8 mouse cellular contexts compared by ENCODE assay signal in genomic region chr3:58525652-58526407, GRCm38 (mm10). TPM values are rescaled to one million over a fixed set of nuclear protein-coding genes. Genes with fewer than 3 reads are reported as not detected.
DNase-seq lines count a peak whose midpoint lies in the region; ATAC-seq lines count a peak whose summit lies in the region.

Gene Eif2a, plus strand, starts transcription at chr3:58525821.
Gene Serp1, minus strand, starts transcription at chr3:58525892.

- H3K27ac ChIP-seq in hindbrain, embryonic 14.5 days = peak within 1 kb of the TSS; percentile 93

- peak within 1 kb of the TSS; percentile 79 for H3K4me2 ChIP-seq in hindbrain, embryonic 14.5 days (replicated peaks)

- H3K4me1 ChIP-seq in hindbrain, embryonic 14.5 days (replicated peaks; ENCODE audit: control insufficient read depth, insufficient read depth, low read length) = peaks cover 17% of the 10 kb centered on the region

- under 1% methylated on average over 57 of the region's 57 CpGs for WGBS in hindbrain, embryonic 14.5 days

- H3K9me3 ChIP-seq in hindbrain, embryonic 14.5 days (ENCODE audit: control insufficient read depth, low read length) = no peaks in the 10 kb centered on the region

- DNase-seq in R1 (ENCODE audit: low read depth, low spot score) = peak; percentile 97
- DNase-seq in cerebellum, postnatal 25 days = peak; percentile 99
- DNase-seq in frontal cortex, postnatal 25 days (ENCODE audit: low spot score in 2 of 2) = peak; percentile 94 to 98
- DNase-seq in hindbrain, embryonic 14.5 days (ENCODE audit: low spot score) = peak; percentile 98
- peak; percentile 99 to 100 for DNase-seq in layer of hippocampus, postnatal 36 days
- DNase-seq in lung, postnatal 36 days = peak; percentile 98
- DNase-seq in retina, postnatal 1 day = peak; percentile 99
- DNase-seq in urinary bladder, adult 18-20 months (ENCODE audit: low spot score in 2 of 2) = peak; percentile 93 to 100

- ATAC-seq in hindbrain, embryonic 14.5 days (ENCODE audit: low FRiP score) = peak; percentile 99

- H3K27me3 ChIP-seq in hindbrain, embryonic 14.5 days (ENCODE audit: control insufficient read depth, insufficient read depth, low read length) = no peaks in the 10 kb centered on the region

- H3K9ac ChIP-seq in hindbrain, embryonic 14.5 days = peak within 1 kb of the TSS; percentile 95

- peaks cover 26% of the 10 kb centered on the region for H3K36me3 ChIP-seq in hindbrain, embryonic 14.5 days (replicated peaks; ENCODE audit: control insufficient read depth, insufficient read depth)

- peak within 1 kb of the TSS; percentile 91 for H3K4me3 ChIP-seq in hindbrain, embryonic 14.5 days (replicated peaks; ENCODE audit: low read length)

RNA-seq across cellular contexts. Expression of gene Eif2a, which starts in this region (rescaled TPM):
- polyA plus RNA-seq in hindbrain, embryonic 14.5 days (2014; fragmentation: Nextera tagmentation; extraction: Ambion mirVana) = 39.2 and 43.0 TPM in 2 replicates
- 10 to 100 TPM; 44.4 to 44.8 TPM for total RNA-seq in layer of hippocampus, postnatal 36 days (2021)

RNA-seq across cellular contexts. Expression of gene Serp1, which starts in this region (rescaled TPM):
- 64.3 and 69.8 TPM in 2 replicates for polyA plus RNA-seq in hindbrain, embryonic 14.5 days (2014; fragmentation: Nextera tagmentation; extraction: Ambion mirVana)
- total RNA-seq in layer of hippocampus, postnatal 36 days (2021) = 10 to 100 TPM; 25.3 to 26.3 TPM

Comparison
In these comparisons a context has a peak if more than half of its experiments do, and no peak if none do; other contexts are left out.
1. Peak in every context shown above with its lines: DNase-seq, ATAC-seq, H3K4me3 ChIP-seq and H3K27ac ChIP-seq.